Mouse (Mus musculus): ENCODE measurements at regions not wholly inside any gene's neighbourhood (a gene's known extent, or its start where the extent isn't known, plus 50 kb on each side); places are given as distances from the start of the nearest gene placed in this dataset.

DNA sequence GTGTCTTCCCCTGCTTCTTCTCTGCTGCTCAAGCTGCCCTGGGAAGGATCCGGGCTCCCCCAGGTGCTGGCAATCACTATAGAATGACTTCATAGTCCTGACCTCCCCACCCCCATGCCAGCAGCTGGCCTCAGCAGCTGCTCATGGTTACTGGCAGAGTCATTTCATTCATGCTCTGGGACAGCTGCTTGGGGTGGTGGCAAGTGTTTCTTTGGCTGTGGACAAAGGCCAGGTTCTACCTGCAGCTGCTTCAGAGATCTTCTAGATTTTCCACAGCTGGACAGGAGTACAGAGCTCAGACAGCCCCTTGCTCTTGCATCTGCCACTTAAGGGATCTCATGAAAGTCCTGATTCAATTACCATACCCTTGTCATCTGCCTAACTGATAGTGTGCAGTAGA lies 243.4 kb upstream of the Cwc22 start:
- H3K4me3 ChIP-seq (ENCODE audit: insufficient read depth, low read depth, low read length), result no peak overlapping the region
- H3K27ac ChIP-seq (ENCODE audit: insufficient read depth, low read depth, low read length), result no peak overlapping the region
- no peaks in the 10 kb centered on the region for H3K4me1 ChIP-seq (ENCODE audit: control insufficient read depth, insufficient read depth, low read length)
- WGBS, result 10% methylated on average over 1 of the region's 1 CpGs
- TF ChIP-seq POLR2A (IDR thresholded peaks at IDR 0.05; ENCODE audit: low read depth, low read length), result no peak
- no peak for TF ChIP-seq CTCF (conservative IDR thresholded peaks at IDR 0.05; ENCODE audit: insufficient read depth, insufficient read length, low read depth, low read length)
- no peak for DNase-seq
- H3K36me3 ChIP-seq (ENCODE audit: control insufficient read depth, insufficient read depth, low read length), result no peaks in the 10 kb centered on the region
- H3K27me3 ChIP-seq (replicated peaks; ENCODE audit: control insufficient read depth, insufficient read depth, low read length), result no peaks in the 10 kb centered on the region

DNA sequence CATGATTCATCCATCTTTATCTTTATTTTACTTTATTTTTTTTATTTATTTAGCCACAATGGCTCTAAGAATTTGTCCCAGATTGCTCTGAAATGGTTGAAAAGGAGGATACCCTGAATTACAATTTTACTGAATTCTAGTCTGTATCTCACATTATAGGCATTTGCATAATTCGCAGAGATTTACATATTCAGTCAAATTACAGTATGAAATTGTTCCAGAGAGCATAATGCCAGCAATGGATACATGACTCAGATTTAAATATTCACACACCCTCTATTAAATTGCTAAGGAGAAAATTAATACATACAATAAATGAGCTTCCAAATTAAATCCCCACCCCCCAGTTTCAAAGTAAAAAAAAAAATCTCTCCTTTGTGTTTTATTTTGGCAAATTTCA lies 238.8 kb upstream of the Cwc22 start:
- no peak overlapping the region for H3K27ac ChIP-seq (ENCODE audit: insufficient read depth, low read depth, low read length)
- no peaks in the 10 kb centered on the region for H3K36me3 ChIP-seq (ENCODE audit: control insufficient read depth, insufficient read depth, low read length)
- TF ChIP-seq CTCF (conservative IDR thresholded peaks at IDR 0.05; ENCODE audit: insufficient read depth, insufficient read length, low read depth, low read length) (no peak), POLR2A (IDR thresholded peaks at IDR 0.05; ENCODE audit: low read depth, low read length) (no peak)
- no peak overlapping the region for H3K4me3 ChIP-seq (ENCODE audit: insufficient read depth, low read depth, low read length)
- DNase-seq, result no peak
- no peaks in the 10 kb centered on the region for H3K4me1 ChIP-seq (ENCODE audit: control insufficient read depth, insufficient read depth, low read length)
- H3K27me3 ChIP-seq (replicated peaks; ENCODE audit: control insufficient read depth, insufficient read depth, low read length), result no peaks in the 10 kb centered on the region
- WGBS, result 64% methylated on average over 1 of the region's 1 CpGs

DNA sequence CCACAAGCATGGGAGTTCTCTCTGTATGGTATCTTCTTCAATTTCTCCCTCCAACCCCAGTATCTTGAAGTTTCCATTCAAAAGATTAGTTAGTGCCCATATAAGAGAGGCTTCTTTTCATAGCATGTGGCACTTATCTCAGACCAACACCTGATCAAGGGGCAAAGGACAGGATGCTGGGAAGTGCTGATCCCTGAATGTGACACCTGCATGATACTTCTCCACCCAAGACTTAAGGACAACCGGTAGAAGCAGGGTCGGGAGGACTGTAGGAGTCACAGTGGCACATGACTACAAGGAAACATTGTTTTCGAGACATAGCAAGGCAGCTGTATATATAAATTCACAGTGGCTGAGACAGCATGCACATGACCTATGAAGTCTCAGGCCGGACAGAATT lies 227.6 kb upstream of the Cwc22 start:
- Histone ChIP-seq H3K4me1 (ENCODE audit: control insufficient read depth, insufficient read depth, low read length) (no peaks in the 10 kb centered on the region), H3K27ac (ENCODE audit: insufficient read depth, low read depth, low read length) (no peak overlapping the region), H3K4me3 (ENCODE audit: insufficient read depth, low read depth, low read length) (no peak overlapping the region), H3K36me3 (ENCODE audit: control insufficient read depth, insufficient read depth, low read length) (no peaks in the 10 kb centered on the region), H3K27me3 (replicated peaks; ENCODE audit: control insufficient read depth, insufficient read depth, low read length) (no peaks in the 10 kb centered on the region)
- WGBS, result 60% methylated on average over 4 of the region's 4 CpGs
- TF ChIP-seq POLR2A (IDR thresholded peaks at IDR 0.05; ENCODE audit: low read depth, low read length), result no peak
- no peak for TF ChIP-seq CTCF (conservative IDR thresholded peaks at IDR 0.05; ENCODE audit: insufficient read depth, insufficient read length, low read depth, low read length)
- DNase-seq, result no peak

DNA sequence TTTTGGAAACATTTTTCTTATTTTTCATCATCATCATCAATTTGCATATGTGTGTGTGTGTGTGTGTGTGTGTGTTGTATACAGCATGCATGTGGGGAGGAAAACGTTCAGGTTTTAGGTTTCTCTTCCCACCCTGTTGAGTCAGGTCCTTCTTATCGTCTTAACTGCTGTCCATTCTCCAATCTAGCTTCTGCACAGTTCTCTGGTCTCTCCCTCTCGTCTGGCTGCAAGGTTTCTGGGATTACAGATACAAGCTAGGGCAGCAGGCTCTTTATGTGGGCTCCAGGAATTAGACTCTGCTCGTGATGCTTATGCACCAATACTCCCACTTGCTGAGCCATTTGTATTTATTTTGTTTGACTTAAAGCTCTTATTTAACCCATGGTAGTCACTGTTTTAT lies 226.6 kb upstream of the Cwc22 start:
- Histone ChIP-seq H3K27ac (ENCODE audit: insufficient read depth, low read depth, low read length) (no peak overlapping the region), H3K36me3 (ENCODE audit: control insufficient read depth, insufficient read depth, low read length) (no peaks in the 10 kb centered on the region), H3K27me3 (replicated peaks; ENCODE audit: control insufficient read depth, insufficient read depth, low read length) (no peaks in the 10 kb centered on the region), H3K4me3 (ENCODE audit: insufficient read depth, low read depth, low read length) (no peak overlapping the region), H3K4me1 (ENCODE audit: control insufficient read depth, insufficient read depth, low read length) (no peaks in the 10 kb centered on the region)
- 42% methylated on average over 4 of the region's 4 CpGs for WGBS
- TF ChIP-seq POLR2A (IDR thresholded peaks at IDR 0.05; ENCODE audit: low read depth, low read length) (no peak), CTCF (conservative IDR thresholded peaks at IDR 0.05; ENCODE audit: insufficient read depth, insufficient read length, low read depth, low read length) (no peak)
- DNase-seq, result no peak

DNA sequence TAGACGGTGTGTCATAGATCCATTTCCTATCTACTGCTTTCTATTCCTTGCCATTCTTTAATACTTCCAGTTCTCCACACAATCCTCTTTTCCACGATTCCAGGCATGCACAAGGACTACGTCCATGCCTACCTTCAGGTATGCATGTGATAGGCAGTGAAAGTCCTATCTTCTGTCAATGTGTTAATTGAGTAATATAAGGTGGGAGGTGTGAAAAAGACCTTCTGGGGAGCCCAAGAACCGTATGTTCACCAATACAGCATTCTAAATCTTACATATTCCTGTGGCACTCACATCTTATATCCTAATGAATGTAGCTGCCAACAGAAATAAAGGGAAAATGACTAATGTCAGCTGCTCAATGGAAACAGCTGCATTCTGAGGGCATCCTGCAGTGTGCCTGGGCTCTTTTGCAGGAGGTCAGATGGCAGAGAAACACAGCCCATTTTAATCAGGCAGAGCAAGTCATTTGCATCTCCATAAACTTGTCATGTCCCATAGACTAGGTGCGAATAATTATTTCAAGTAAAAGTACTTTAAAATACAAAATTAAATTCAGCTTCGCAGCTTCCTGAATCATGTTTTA lies 224.1 kb upstream of the Cwc22 start:
- no peaks in the 10 kb centered on the region for H3K4me1 ChIP-seq (ENCODE audit: control insufficient read depth, insufficient read depth, low read length)
- 84% methylated on average over 6 of the region's 6 CpGs for WGBS
- no peaks in the 10 kb centered on the region for H3K36me3 ChIP-seq (ENCODE audit: control insufficient read depth, insufficient read depth, low read length)
- no peak overlapping the region for H3K27ac ChIP-seq (ENCODE audit: insufficient read depth, low read depth, low read length)
- no peak for TF ChIP-seq CTCF (conservative IDR thresholded peaks at IDR 0.05; ENCODE audit: insufficient read depth, insufficient read length, low read depth, low read length)
- no peak for TF ChIP-seq POLR2A (IDR thresholded peaks at IDR 0.05; ENCODE audit: low read depth, low read length)
- DNase-seq, result no peak
- no peak overlapping the region for H3K4me3 ChIP-seq (ENCODE audit: insufficient read depth, low read depth, low read length)
- no peaks in the 10 kb centered on the region for H3K27me3 ChIP-seq (replicated peaks; ENCODE audit: control insufficient read depth, insufficient read depth, low read length)

DNA sequence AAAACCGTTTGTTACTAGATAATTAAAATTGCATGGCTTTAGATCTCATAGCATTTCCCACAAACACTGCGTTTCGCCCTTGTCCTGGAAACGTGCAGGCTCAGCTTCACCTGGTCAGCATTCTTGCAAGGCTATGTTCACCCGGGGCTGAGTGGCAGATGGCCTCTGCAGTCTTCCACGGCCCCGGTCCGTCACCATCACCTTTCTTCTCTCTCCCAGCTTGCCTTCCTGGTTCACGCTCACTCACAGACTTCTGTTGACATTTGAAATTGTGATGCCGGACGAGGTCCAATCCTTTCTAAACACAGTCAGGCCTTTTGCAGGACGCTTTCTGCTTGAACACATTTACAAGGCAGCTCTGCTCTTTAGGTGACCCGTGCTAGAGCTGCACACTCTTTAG lies 219.3 kb upstream of the Cwc22 start:
- TF ChIP-seq POLR2A (IDR thresholded peaks at IDR 0.05; ENCODE audit: low read depth, low read length), result no peak
- no peak for TF ChIP-seq CTCF (conservative IDR thresholded peaks at IDR 0.05; ENCODE audit: insufficient read depth, insufficient read length, low read depth, low read length)
- no peaks in the 10 kb centered on the region for H3K36me3 ChIP-seq (ENCODE audit: control insufficient read depth, insufficient read depth, low read length)
- WGBS, result 80% methylated on average over 13 of the region's 13 CpGs

DNA sequence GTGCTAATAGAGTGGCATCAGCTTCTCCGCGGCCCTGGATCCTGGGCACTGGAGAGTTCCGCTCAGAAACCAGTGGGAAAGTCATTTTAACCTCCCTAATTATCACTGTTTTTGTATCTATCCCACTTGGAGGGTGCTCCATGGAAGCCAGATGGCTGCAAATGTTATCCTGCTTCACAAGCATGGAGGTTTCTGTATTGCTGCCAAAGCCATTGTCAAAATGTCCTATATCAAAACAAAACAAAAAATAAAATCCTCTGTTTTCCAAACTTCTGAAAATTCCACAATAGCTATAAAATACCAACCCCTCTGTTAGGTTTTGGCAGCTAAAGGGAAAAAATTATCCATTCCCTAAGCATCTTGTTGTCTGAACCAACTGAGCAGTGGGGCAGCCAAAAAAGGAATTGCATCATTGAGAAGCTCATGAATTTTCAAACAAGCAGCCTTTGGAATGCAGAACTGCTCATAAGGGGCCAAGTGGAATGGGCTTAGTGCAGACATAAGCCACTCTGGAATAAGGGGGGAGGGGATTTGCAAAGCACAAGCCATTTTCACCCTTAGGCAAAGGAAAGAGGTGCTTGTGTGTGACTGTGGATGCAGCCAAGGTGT lies 213.8 kb upstream of the Cwc22 start:
- Histone ChIP-seq H3K4me1 (ENCODE audit: control insufficient read depth, insufficient read depth, low read length) (no peaks in the 10 kb centered on the region), H3K27me3 (replicated peaks; ENCODE audit: control insufficient read depth, insufficient read depth, low read length) (no peaks in the 10 kb centered on the region), H3K27ac (ENCODE audit: insufficient read depth, low read depth, low read length) (no peak overlapping the region), H3K36me3 (ENCODE audit: control insufficient read depth, insufficient read depth, low read length) (no peaks in the 10 kb centered on the region), H3K4me3 (ENCODE audit: insufficient read depth, low read depth, low read length) (no peak overlapping the region)
- WGBS, result 80% methylated on average over 3 of the region's 3 CpGs
- TF ChIP-seq CTCF (conservative IDR thresholded peaks at IDR 0.05; ENCODE audit: insufficient read depth, insufficient read length, low read depth, low read length) (no peak), POLR2A (IDR thresholded peaks at IDR 0.05; ENCODE audit: low read depth, low read length) (no peak)
- DNase-seq, result no peak

More for the DNA sequence above, 219.3 kb upstream of the Cwc22 start:
- no peaks in the 10 kb centered on the region for H3K27me3 ChIP-seq (replicated peaks; ENCODE audit: control insufficient read depth, insufficient read depth, low read length)
- no peaks in the 10 kb centered on the region for H3K4me1 ChIP-seq (ENCODE audit: control insufficient read depth, insufficient read depth, low read length)
- H3K4me3 ChIP-seq (ENCODE audit: insufficient read depth, low read depth, low read length), result no peak overlapping the region
- no peak overlapping the region for H3K27ac ChIP-seq (ENCODE audit: insufficient read depth, low read depth, low read length)
- no peak for DNase-seq

Data from kidney, adult 2 months (tissue).